Mouse (Mus musculus) midbrain, postnatal 0 days (tissue): ENCODE data around the gene Pth2. TPM values are rescaled to one million over a fixed set of nuclear protein-coding genes. Genes with fewer than 3 reads are reported as not detected.
A peak's percentile ranks its signal among the peaks of the same experiment; 100 is the strongest.

Experiments used
- ATAC-seq: fragments of 200-750 bp; cut with Nextera tagmentation; 2 replicates; pipeline ENCODE4 v1.8.0; 2017; ENCODE audit warnings: moderate number of reproducible peaks, mild to moderate bottlenecking, moderate TSS enrichment, moderate library complexity; ENCODE audit not compliant: low FRiP score
- DNase-seq: peaks from one replicate; pipeline ENCODE4 v3.0.0-alpha.2; 2015; ENCODE audit warnings: low spot score
- H3K27ac ChIP-seq: fragments of 300-500 bp; sonication (generic); 2 replicates; pipeline ENCODE4 v1.5.1; 2014; ENCODE audit warnings: low read depth, mild to moderate bottlenecking, low read length, mixed read lengths
- H3K27me3 ChIP-seq: fragments of 300-500 bp; sonication (generic); 2 replicates; pipeline ENCODE4 v1.6.1; 2014; ENCODE audit warnings: low read length, control low read depth, mixed read lengths; ENCODE audit not compliant: insufficient read depth
- H3K36me3 ChIP-seq: fragments of 300-500 bp; sonication (generic); 2 replicates; pipeline ENCODE4 v1.6.1; 2014; ENCODE audit warnings: low read length, control low read depth, mixed read lengths; ENCODE audit not compliant: insufficient read depth
- H3K4me1 ChIP-seq: fragments of 300-500 bp; sonication (generic); 2 replicates; pipeline ENCODE4 v1.6.1; 2014; ENCODE audit warnings: mild to moderate bottlenecking, control low read depth, antibody characterized with exemption, low read length, mixed read lengths; ENCODE audit not compliant: insufficient read depth
- H3K4me2 ChIP-seq: fragments of 300-500 bp; sonication (generic); 2 replicates; pipeline ENCODE4 v1.6.1; 2014; ENCODE audit warnings: low read depth, mild to moderate bottlenecking, low read length, mixed read lengths; ENCODE audit not compliant: poor library complexity, severe bottlenecking
- H3K4me3 ChIP-seq: fragments of 300-500 bp; sonication (generic); 2 replicates; pipeline ENCODE4 v1.5.1; 2014; ENCODE audit warnings: low read depth, mild to moderate bottlenecking, low read length, moderate library complexity
- H3K9ac ChIP-seq: fragments of 300-500 bp; sonication (generic); replicated peaks from 2 replicates; pipeline ENCODE4 v1.6.1; 2014; ENCODE audit warnings: mild to moderate bottlenecking, low read length, moderate library complexity, mixed read lengths; ENCODE audit not compliant: poor library complexity, severe bottlenecking
- H3K9me3 ChIP-seq: fragments of 300-500 bp; sonication (generic); 2 replicates; pipeline ENCODE4 v1.6.1; 2016; ENCODE audit warnings: low read length, control low read depth
- CTCF ChIP-seq: IDR thresholded peaks from 2 replicates; pipeline ENCODE4 v1.5.1; 2016; ENCODE audit warnings: antibody characterized with exemption, mild to moderate bottlenecking
- WGBS: fragments of 180-500 bp; shearing (Covaris S2); extraction: QIAGEN DNeasy Blood & Tissue Kit; methylation state at CpG from one replicate; pipeline ENCODE4 v1.1.7; 2014; 5-methylcytosine and 5-hydroxymethylcytosine counted together
- polyA plus RNA-seq: library from polyadenylated mRNA; unstranded; fragments of >200 nt; fragmentation: Nextera tagmentation; extraction: Ambion mirVana; gene quantifications from 2 replicates; pipeline ENCODE4 v1.2.1, GENCODE M21; 2015
- total RNA-seq: library from RNA; depleted of rRNA; stranded (reverse); fragments of >200 nt; gene quantifications from 2 replicates; pipeline ENCODE4 v1.2.3, GENCODE M21; 2014

The Pth2 gene
- total and polyA plus RNA-seq, 2 experiments from 2014 or later: 0.93 TPM; not detected in 1

DNA sequence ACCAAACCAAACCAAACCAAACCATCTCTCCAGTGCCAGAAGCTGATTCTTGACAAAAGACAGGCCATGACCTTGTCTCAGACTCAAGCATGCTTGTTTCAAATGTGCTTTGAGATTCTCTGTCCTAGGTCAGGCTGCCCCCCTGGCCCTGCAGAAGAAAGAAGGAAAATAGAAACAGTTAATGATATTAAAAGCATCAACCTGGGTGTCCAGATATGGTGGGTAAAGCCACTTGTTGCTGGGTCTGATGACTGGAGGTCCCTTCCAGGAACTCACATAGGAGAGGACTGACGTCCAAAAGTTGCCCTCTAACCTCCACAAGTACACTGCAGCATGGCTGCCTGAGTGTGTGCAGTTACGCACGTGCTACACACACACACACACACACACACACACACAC, 19.9 kb upstream of the Pth2 start:
- Histone ChIP-seq H3K4me3 (no peak overlapping the region), H3K4me1 (peaks cover 8% of the 10 kb centered on the region; the same call in 1 of the 2 replicates), H3K27ac (no peak overlapping the region), H3K4me2 (no peak overlapping the region), H3K36me3 (peaks cover 28% of the 10 kb centered on the region), H3K9me3 (no peaks in the 10 kb centered on the region), H3K9ac (no peak overlapping the region), H3K27me3 (peaks cover 22% of the 10 kb centered on the region)
- TF ChIP-seq CTCF: no peak
- no peak for ATAC-seq
- DNase-seq: no peak
- 88% methylated on average over 3 of the region's 3 CpGs for WGBS

DNA sequence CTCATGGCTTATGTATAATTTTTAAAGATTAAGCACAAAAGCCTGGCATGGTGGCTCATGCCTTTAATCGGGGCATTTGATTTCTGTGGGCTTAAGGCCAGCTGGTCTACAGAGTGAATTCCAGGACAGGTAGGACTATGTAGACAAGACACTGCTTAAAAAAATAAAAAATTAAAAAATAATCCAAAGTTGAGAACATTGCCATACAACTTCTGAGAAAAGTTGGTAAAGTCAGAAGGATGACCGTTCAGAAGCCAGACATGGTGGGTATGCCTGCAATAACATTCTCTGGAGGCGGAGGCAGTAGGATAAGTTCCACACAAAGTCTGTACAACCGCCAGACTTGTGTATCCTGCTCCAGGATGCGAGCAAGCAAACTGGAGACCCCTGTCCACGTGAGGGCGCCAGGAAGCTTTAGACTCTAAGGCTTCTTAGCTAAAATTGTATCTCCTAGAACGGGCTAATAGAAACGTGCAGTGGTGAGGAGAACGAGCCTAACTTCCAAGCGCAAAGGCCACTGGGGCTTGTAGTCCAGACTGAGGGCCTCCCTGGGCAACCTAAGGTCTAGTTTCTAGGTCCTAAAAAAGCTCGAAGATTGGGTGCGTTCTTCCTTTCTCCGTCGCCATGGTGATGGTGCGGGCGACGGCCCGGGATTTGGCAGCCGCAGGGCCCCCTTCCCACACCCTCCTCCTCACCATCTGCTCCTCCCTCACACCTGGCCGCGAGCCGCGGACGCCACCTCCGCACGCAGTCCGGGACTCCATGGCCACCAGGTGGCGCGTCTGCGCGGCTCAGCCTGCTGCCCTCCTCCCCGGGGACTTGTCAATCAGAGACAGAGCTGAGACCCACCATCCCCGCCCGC, 19.0 kb upstream of the Pth2 start:
- Histone ChIP-seq H3K4me3 (peak overlapping the region; percentile 34), H3K9ac (0 out of 2 replicates have a peak overlapping the region, but pooled peaks have one; percentile 19), H3K4me2 (peak overlapping the region; percentile 60), H3K9me3 (no peaks in the 10 kb centered on the region), H3K27ac (peak overlapping the region; percentile 55; the same call in 1 of the 2 replicates), H3K27me3 (peaks cover 29% of the 10 kb centered on the region), H3K4me1 (peaks cover 8% of the 10 kb centered on the region; the same call in 1 of the 2 replicates), H3K36me3 (peaks cover 28% of the 10 kb centered on the region)
- DNase-seq (peak; percentile 97), ATAC-seq (peak; percentile 87)
- WGBS: 5% methylated on average over 33 of the region's 35 CpGs
- TF ChIP-seq CTCF: peak; percentile 84

DNA sequence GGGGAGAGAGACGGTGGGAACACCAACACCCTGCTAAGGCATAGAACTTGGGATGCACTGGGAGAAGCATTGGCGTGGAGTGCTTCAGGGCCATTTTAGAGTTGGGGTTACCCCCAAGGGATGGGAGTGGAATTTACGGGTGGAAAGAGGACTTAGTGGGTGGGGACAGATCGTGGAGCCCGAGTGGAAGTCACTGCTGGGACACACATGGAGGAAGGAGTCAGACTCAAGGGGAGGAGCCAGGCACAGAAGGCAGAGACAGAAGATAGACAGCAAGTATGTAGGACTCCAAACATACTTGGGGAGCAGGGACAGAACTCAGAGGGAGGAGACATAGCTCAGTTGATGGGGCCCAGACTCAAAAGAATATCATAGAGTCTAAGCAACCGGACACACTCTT, 18.2 kb upstream of the Pth2 start:
- H3K9me3 ChIP-seq: no peaks in the 10 kb centered on the region
- H3K36me3 ChIP-seq: peaks cover 23% of the 10 kb centered on the region
- H3K27ac ChIP-seq: no peak overlapping the region
- peaks cover 8% of the 10 kb centered on the region; the same call in 1 of the 2 replicates for H3K4me1 ChIP-seq
- 0 out of 2 replicates have a peak overlapping the region, but pooled peaks have one; percentile 19 for H3K9ac ChIP-seq
- H3K4me3 ChIP-seq: peak overlapping the region; percentile 34
- DNase-seq (no peak), ATAC-seq (no peak)
- WGBS: 24% methylated on average over 6 of the region's 6 CpGs
- H3K4me2 ChIP-seq: peak overlapping the region; percentile 60
- no peak for TF ChIP-seq CTCF
- H3K27me3 ChIP-seq: peaks cover 36% of the 10 kb centered on the region

DNA sequence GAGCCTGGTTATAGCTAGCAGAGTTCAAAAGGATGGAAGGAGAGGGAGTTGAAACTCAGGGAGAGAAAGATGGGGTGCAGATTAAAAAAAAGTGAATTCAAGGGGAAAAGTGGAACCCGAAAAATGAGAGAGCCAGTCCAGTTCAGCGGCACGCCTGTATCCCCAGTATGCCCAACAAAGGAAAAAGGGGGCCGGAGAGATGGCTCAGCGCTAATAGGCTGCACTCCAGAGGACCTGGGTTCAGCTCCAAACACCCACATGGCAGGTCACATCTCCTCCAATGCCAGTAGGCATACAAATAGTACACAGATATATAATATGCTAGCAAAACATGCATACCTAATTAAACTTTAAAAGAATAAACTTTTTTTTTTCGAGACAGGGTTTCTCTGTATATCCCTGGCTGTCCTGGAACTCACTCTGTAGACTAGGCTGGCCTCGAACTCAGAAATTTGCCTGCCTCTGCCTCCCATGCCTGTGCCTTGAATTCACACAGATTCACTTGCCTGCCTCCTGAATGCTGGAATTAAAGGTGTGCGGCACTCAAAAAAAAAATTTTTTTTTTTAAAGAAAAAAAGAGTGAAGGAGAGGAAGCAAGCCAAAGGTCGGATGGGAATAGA, 17.7 kb upstream of the Pth2 start:
- ATAC-seq: no peak
- peaks cover 41% of the 10 kb centered on the region for H3K27me3 ChIP-seq

DNA sequence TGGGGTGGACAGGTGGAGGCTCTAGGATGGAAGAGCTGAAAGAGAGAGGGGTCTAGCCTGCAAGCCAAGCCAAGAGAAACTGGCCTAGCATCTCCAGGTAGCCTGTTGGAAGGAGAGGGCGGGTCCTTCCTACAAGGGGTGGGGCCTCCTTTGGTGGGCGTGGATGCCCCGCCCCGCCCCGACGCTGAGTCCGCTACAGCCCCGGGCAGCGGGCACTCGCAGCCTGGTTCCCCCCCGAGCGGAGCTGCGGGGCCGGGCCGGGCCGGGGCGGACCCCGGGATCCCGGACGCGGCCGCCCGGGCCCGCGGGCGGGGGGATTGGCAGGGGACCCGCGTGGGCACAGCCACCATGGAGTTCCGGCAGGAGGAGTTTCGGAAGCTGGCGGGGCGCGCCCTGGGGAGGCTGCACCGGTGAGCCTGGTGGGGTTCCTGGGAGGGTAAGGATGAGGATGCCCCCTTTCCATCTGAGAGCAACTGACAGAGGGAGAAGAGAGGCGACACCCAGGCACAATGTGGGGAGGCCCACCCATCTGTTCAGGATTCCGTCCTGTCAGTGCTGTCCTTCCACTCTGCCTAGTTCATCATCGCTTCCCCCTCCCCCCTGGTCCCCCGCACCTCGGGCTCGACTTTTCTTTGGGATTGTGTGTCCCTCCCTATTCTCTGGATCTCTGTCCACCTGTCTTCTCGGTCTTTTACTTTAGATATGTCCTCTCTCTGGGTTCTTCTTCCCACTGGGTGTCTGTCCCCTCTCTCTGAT, 16.9 kb upstream of the Pth2 start, which contains the start of gene Slc17a7:
Gene Slc17a7, plus strand, starts transcription at position 215 of the 756 bp plus-strand sequence.
- H3K4me1 ChIP-seq: peaks cover 12% of the 10 kb centered on the region; the same call in 1 of the 2 replicates
- no peaks in the 10 kb centered on the region for H3K9me3 ChIP-seq
- DNase-seq (no peak), ATAC-seq (no peak)
- peak within 1 kb of the TSS; percentile 60 for H3K4me2 ChIP-seq
- H3K27me3 ChIP-seq: peaks cover 49% of the 10 kb centered on the region
- peak within 1 kb of the TSS; percentile 50 for H3K9ac ChIP-seq
- H3K36me3 ChIP-seq: peaks cover 13% of the 10 kb centered on the region
- no peak for TF ChIP-seq CTCF
- no peak within 1 kb of the TSS for H3K27ac ChIP-seq
- peak within 1 kb of the TSS; percentile 33 for H3K4me3 ChIP-seq
- WGBS: 2% methylated on average over 21 of the region's 41 CpGs

More for the DNA sequence above, 17.7 kb upstream of the Pth2 start:
- TF ChIP-seq CTCF: no peak
- DNase-seq: no peak
- Histone ChIP-seq H3K9ac (no peak overlapping the region), H3K4me2 (peak overlapping the region; percentile 60; the same call in 1 of the 2 replicates), H3K27ac (no peak overlapping the region), H3K4me1 (peaks cover 8% of the 10 kb centered on the region; the same call in 1 of the 2 replicates), H3K9me3 (no peaks in the 10 kb centered on the region), H3K36me3 (peaks cover 19% of the 10 kb centered on the region), H3K4me3 (no peak overlapping the region)
- WGBS: 79% methylated on average over 9 of the region's 9 CpGs
